Mouse (Mus musculus) liver, adult 2 months (tissue): ENCODE measurements around the gene Hs3st2. TPM values are rescaled to one million over a fixed set of nuclear protein-coding genes. Genes with fewer than 3 reads are reported as not detected.
A peak's percentile ranks its signal among the peaks of the same experiment; 100 is the strongest.

Experiments used
- DNase-seq: peaks from one replicate; pipeline ENCODE4 v3.0.0-alpha.2; 2011; ENCODE audit warnings: low read depth, low spot score; ENCODE audit errors: extremely low read depth
- H3K27ac ChIP-seq: fragments of 200-500 bp; replicated peaks from 2 replicates; pipeline ENCODE4 v1.5.1; 2012; ENCODE audit warnings: low read depth, mild to moderate bottlenecking, control low read depth, inconsistent platforms, low read length; ENCODE audit not compliant: insufficient read depth
- H3K27me3 ChIP-seq: fragments of 200-500 bp; 2 replicates; pipeline ENCODE4 v1.6.1; 2012; ENCODE audit warnings: mild to moderate bottlenecking, moderate library complexity, low read length, inconsistent platforms; ENCODE audit not compliant: control insufficient read depth, insufficient read depth
- H3K36me3 ChIP-seq: fragments of 200-500 bp; 2 replicates; pipeline ENCODE4 v1.6.1; 2012; ENCODE audit warnings: low read length, inconsistent platforms; ENCODE audit not compliant: control insufficient read depth, insufficient read depth
- H3K4me1 ChIP-seq: fragments of 200-500 bp; 2 replicates; pipeline ENCODE4 v1.6.1; 2011; ENCODE audit warnings: low read length; ENCODE audit not compliant: control insufficient read depth, insufficient read depth
- H3K4me3 ChIP-seq: fragments of 200-500 bp; 2 replicates; pipeline ENCODE4 v1.5.1; 2011; ENCODE audit warnings: low read depth, mild to moderate bottlenecking, control low read depth, low read length, moderate library complexity; ENCODE audit not compliant: insufficient read depth
- H3K79me2 ChIP-seq: fragments of 200-500 bp; 2 replicates; pipeline ENCODE4 v1.6.1; 2012; ENCODE audit warnings: inconsistent platforms, mild to moderate bottlenecking, low read length, moderate library complexity; ENCODE audit not compliant: control insufficient read depth, insufficient read depth
- H3K9ac ChIP-seq: fragments of 200-500 bp; 2 replicates; pipeline ENCODE4 v1.6.1; 2012; ENCODE audit warnings: low read depth, mild to moderate bottlenecking, control low read depth, inconsistent platforms, low read length
- CTCF ChIP-seq: fragments of 200-500 bp; IDR thresholded peaks from 2 replicates; pipeline ENCODE4 v1.5.1; 2011; ENCODE audit warnings: low read depth, low read length, control low read depth
- POLR2A ChIP-seq: fragments of 200-500 bp; IDR thresholded peaks from 2 replicates; pipeline ENCODE4 v1.6.1; 2011; ENCODE audit warnings: low read length, control low read depth; ENCODE audit not compliant: insufficient read depth; ENCODE audit errors: extremely low read depth
- WGBS: fragments of 180-500 bp; shearing (Covaris S2); methylation state at CpG from one replicate; pipeline ENCODE4 v1.1.7; 2018; 5-methylcytosine and 5-hydroxymethylcytosine counted together
- polyA plus RNA-seq: library from polyadenylated mRNA; depleted of rRNA; stranded (reverse); fragments of >200 nt; gene quantifications from 2 replicates; pipeline ENCODE4 v1.2.3, GENCODE M21; 2012
- total RNA-seq: library from RNA; depleted of rRNA; stranded (reverse); fragments of >200 nt; gene quantifications from 2 replicates; pipeline ENCODE4 v1.2.3, GENCODE M21; 2014

The Hs3st2 gene
- total and polyA plus RNA-seq, 2 experiments = not detected

- Histone ChIP-seq H3K9ac (no peak overlapping the region), H3K36me3 (no peaks in the 10 kb centered on the region), H3K27ac (no peak overlapping the region), H3K79me2 (no peaks in the 10 kb centered on the region), H3K27me3 (peaks cover 2% of the 10 kb centered on the region; the same call in 1 of the 2 replicates), H3K4me1 (no peaks in the 10 kb centered on the region), H3K4me3 (no peak overlapping the region)
- no peak for DNase-seq
- TF ChIP-seq CTCF (no peak), POLR2A (no peak)
- 69% methylated on average over 3 of the region's 3 CpGs for WGBS
Observed at GRCm38 (mm10) chr7:121516727-121517126, 125.1 kb downstream of the Hs3st2 start.

GRCm38 (mm10) chr7:121517165-121517591 lies 125.5 kb downstream of the Hs3st2 start:
- DNase-seq = no peak
- H3K27me3 ChIP-seq = peaks cover 2% of the 10 kb centered on the region; the same call in 1 of the 2 replicates
- no peak for TF ChIP-seq CTCF
- no peak for TF ChIP-seq POLR2A
- no peaks in the 10 kb centered on the region for H3K36me3 ChIP-seq
- no peak overlapping the region for H3K4me3 ChIP-seq
- no peaks in the 10 kb centered on the region for H3K79me2 ChIP-seq
- H3K9ac ChIP-seq = no peak overlapping the region
- no peaks in the 10 kb centered on the region for H3K4me1 ChIP-seq
- 72% methylated on average over 3 of the region's 3 CpGs for WGBS
- H3K27ac ChIP-seq = no peak overlapping the region

- H3K27ac ChIP-seq = no peak overlapping the region
- H3K36me3 ChIP-seq = no peaks in the 10 kb centered on the region
- H3K79me2 ChIP-seq = no peaks in the 10 kb centered on the region
- H3K4me3 ChIP-seq = no peak overlapping the region
- H3K9ac ChIP-seq = no peak overlapping the region
- DNase-seq = peak; percentile 59
- no peak for TF ChIP-seq CTCF
- TF ChIP-seq POLR2A = no peak
- 85% methylated on average over 3 of the region's 3 CpGs for WGBS
- H3K27me3 ChIP-seq = no peaks in the 10 kb centered on the region
- no peaks in the 10 kb centered on the region for H3K4me1 ChIP-seq
Observed at GRCm38 (mm10) chr7:121522125-121522524, 130.5 kb downstream of the Hs3st2 start.

GRCm38 (mm10) chr7:121529023-121529422 lies 137.4 kb downstream of the Hs3st2 start:
- Histone ChIP-seq H3K27me3 (no peaks in the 10 kb centered on the region), H3K9ac (no peak overlapping the region), H3K4me3 (no peak overlapping the region), H3K36me3 (no peaks in the 10 kb centered on the region), H3K79me2 (no peaks in the 10 kb centered on the region), H3K4me1 (no peaks in the 10 kb centered on the region), H3K27ac (no peak overlapping the region)
- DNase-seq = no peak
- 62% methylated on average over 2 of the region's 2 CpGs for WGBS
- TF ChIP-seq POLR2A (no peak), CTCF (no peak)

GRCm38 (mm10) chr7:121533639-121534038 lies 142.0 kb downstream of the Hs3st2 start:
- no peaks in the 10 kb centered on the region for H3K27me3 ChIP-seq
- no peak overlapping the region for H3K9ac ChIP-seq
- no peak for DNase-seq
- H3K36me3 ChIP-seq = no peaks in the 10 kb centered on the region
- no peak overlapping the region for H3K4me3 ChIP-seq
- WGBS = 81% methylated on average over 6 of the region's 6 CpGs
- no peaks in the 10 kb centered on the region for H3K79me2 ChIP-seq
- H3K4me1 ChIP-seq = no peaks in the 10 kb centered on the region
- H3K27ac ChIP-seq = no peak overlapping the region
- TF ChIP-seq CTCF = no peak
- no peak for TF ChIP-seq POLR2A

- Histone ChIP-seq H3K79me2 (no peaks in the 10 kb centered on the region), H3K4me1 (no peaks in the 10 kb centered on the region), H3K9ac (no peak overlapping the region), H3K4me3 (no peak overlapping the region), H3K27ac (no peak overlapping the region), H3K36me3 (no peaks in the 10 kb centered on the region), H3K27me3 (no peaks in the 10 kb centered on the region)
- 80% methylated on average over 7 of the region's 7 CpGs for WGBS
- TF ChIP-seq CTCF (no peak), POLR2A (no peak)
- DNase-seq = no peak
Observed at GRCm38 (mm10) chr7:121534386-121534785, 142.7 kb downstream of the Hs3st2 start.
